Mouse (Mus musculus): ENCODE measurements around the gene Arpp21. TPM values are rescaled to one million over a fixed set of nuclear protein-coding genes. Genes with fewer than 3 reads are reported as not detected.

The Arpp21 gene
- polyA plus RNA-seq, 2 experiments, result 23.6 to 28.3 TPM

DNA sequence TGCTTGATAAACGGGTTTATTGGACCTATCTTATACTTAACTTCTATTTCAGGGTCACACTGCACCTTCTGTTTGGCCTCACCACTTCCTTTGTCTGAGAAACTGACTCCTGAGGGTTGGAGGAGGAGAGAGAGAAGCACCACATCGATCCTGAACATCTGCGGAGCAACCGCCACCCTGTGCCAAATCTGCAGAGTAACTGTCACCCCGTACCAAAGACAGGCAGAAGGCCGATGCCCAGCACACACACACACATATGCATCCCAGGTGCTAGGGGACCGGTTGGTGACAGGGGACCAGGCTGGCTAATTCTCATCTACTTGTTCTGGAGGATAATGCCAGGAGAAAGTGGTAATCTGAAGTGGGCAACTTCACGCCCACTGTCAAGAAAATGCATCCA is 16.4 kb downstream of the Arpp21 start:
- Histone ChIP-seq H3K4me3 (replicated peaks; ENCODE audit: low read length) (no peak overlapping the region), H3K9me3 (ENCODE audit: control insufficient read depth, low read length) (no peaks in the 10 kb centered on the region), H3K4me1 (ENCODE audit: control insufficient read depth, insufficient read depth, low read length) (peaks cover 12% of the 10 kb centered on the region), H3K36me3 (ENCODE audit: control insufficient read depth, insufficient read depth, low read length) (no peaks in the 10 kb centered on the region), H3K27ac (replicated peaks; ENCODE audit: low read depth, low read length) (no peak overlapping the region), H3K9ac (ENCODE audit: low read depth, low read length, severe bottlenecking) (no peak overlapping the region), H3K27me3 (ENCODE audit: control insufficient read depth, insufficient read depth, low read length) (no peaks in the 10 kb centered on the region; the same call in 1 of the 2 replicates), H3K4me2 (replicated peaks; ENCODE audit: low read depth, low read length, severe bottlenecking) (no peak overlapping the region)
- 87% methylated on average over 8 of the region's 8 CpGs for WGBS
- TF ChIP-seq POLR2A (IDR thresholded peaks at IDR 0.05; ENCODE audit: borderline replicate concordance, extremely low read depth, insufficient read depth, insufficient read length), result no peak
- no peak for DNase-seq (ENCODE audit: low spot score)
- ATAC-seq (ENCODE audit: low FRiP score, low read depth), result no peak

DNA sequence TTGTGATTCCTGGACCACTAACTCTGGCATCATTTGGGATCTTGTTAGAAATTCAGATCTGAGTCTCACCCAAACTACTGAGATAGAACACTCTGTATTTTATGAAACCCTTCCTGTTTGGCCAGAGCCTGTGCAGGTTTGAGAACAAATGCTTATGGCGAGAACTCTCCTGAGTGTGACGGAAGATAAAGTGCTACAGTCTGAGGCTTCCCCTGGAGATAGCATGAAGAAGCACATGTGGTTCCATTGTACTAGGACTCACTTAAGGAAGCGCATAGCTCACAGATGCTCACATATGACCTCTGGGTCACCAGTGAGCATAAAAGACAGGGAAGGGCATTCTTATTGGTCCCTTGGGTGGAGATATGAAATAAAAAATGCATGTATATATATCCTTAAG is 17.5 kb downstream of the Arpp21 start:
- no peaks in the 10 kb centered on the region for H3K9me3 ChIP-seq (ENCODE audit: control insufficient read depth, low read length)
- H3K36me3 ChIP-seq (ENCODE audit: control insufficient read depth, insufficient read depth, low read length), result no peaks in the 10 kb centered on the region
- no peak for DNase-seq (ENCODE audit: low spot score)
- H3K27ac ChIP-seq (replicated peaks; ENCODE audit: low read depth, low read length), result no peak overlapping the region
- peaks cover 6% of the 10 kb centered on the region; the same call in 1 of the 2 replicates for H3K27me3 ChIP-seq (ENCODE audit: control insufficient read depth, insufficient read depth, low read length)
- H3K4me2 ChIP-seq (replicated peaks; ENCODE audit: low read depth, low read length, severe bottlenecking), result no peak overlapping the region
- WGBS, result 85% methylated on average over 3 of the region's 3 CpGs
- ATAC-seq (ENCODE audit: low FRiP score, low read depth), result no peak
- peaks cover 12% of the 10 kb centered on the region for H3K4me1 ChIP-seq (ENCODE audit: control insufficient read depth, insufficient read depth, low read length)
- H3K9ac ChIP-seq (ENCODE audit: low read depth, low read length, severe bottlenecking), result no peak overlapping the region
- H3K4me3 ChIP-seq (replicated peaks; ENCODE audit: low read length), result no peak overlapping the region
- TF ChIP-seq POLR2A (IDR thresholded peaks at IDR 0.05; ENCODE audit: borderline replicate concordance, extremely low read depth, insufficient read depth, insufficient read length), result no peak

DNA sequence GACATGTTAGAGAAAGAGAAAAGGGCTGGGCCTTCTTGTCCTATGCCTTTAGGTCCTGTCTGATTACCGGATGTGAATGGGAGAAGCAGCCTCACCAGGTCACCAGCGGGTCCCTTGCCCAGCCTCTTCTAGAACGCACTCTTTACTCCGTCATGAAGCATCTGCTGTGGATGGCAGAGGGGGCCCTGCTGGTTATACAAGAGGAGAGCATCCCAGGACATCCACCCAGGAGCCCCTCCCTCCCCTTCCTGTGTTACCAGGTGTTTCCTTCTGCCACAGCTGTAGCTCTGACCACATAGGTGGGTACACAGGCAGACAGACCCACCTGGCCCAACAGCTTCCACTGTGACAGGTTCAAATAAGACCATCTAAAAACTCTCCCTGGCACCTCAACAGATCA is 18.6 kb downstream of the Arpp21 start:
- WGBS, result 70% methylated on average over 4 of the region's 4 CpGs
- Histone ChIP-seq H3K36me3 (ENCODE audit: control insufficient read depth, insufficient read depth, low read length) (no peaks in the 10 kb centered on the region), H3K4me1 (ENCODE audit: control insufficient read depth, insufficient read depth, low read length) (peaks cover 12% of the 10 kb centered on the region), H3K9me3 (ENCODE audit: control insufficient read depth, low read length) (no peaks in the 10 kb centered on the region), H3K4me3 (replicated peaks; ENCODE audit: low read length) (no peak overlapping the region), H3K9ac (ENCODE audit: low read depth, low read length, severe bottlenecking) (no peak overlapping the region), H3K4me2 (replicated peaks; ENCODE audit: low read depth, low read length, severe bottlenecking) (no peak overlapping the region), H3K27ac (replicated peaks; ENCODE audit: low read depth, low read length) (no peak overlapping the region), H3K27me3 (ENCODE audit: control insufficient read depth, insufficient read depth, low read length) (peaks cover 6% of the 10 kb centered on the region; the same call in 1 of the 2 replicates)
- ATAC-seq (ENCODE audit: low FRiP score, low read depth) (no peak), DNase-seq (ENCODE audit: low spot score) (no peak)
- TF ChIP-seq POLR2A (IDR thresholded peaks at IDR 0.05; ENCODE audit: borderline replicate concordance, extremely low read depth, insufficient read depth, insufficient read length), result no peak

DNA sequence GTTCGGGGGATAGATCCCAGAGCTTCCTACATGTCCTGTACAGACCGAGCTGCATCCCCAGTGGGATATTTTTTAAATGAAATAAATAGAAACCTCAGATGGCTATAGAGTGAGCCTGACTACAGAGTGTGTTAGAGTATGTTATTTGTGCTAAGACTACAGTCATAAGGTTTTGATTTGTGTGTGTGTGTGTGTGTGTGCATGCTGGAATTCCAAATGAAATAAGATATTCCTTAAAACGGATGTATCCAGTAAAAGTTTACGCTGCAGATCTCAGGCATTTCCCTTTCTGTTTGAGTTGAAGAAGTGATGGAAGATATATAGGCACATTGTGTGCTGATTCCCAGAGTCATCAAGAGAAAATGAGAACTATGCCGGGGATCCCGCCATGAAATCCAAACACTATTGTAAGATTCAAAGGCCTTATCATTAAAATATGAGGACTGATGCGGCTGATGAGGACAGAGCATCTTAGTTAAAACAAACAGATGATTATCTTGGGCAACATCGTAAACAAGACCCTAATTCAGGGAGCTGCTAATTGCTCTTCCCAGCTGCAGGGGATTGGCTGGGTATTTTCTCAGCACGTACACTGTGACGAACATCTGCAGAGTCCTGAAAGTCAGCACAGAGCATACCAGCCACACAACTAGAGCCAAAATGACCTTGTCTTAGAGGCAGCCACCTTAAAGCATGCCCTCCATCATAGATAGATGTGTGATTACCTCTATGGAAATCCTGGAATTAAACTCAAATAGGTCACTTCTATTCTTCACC is 20.5 kb downstream of the Arpp21 start:
- DNase-seq (ENCODE audit: low spot score) (peak; percentile 36), ATAC-seq (ENCODE audit: low FRiP score, low read depth) (peak; percentile 54; the same call in 1 of the 2 replicates)
- H3K27ac ChIP-seq (replicated peaks; ENCODE audit: low read depth, low read length), result no peak overlapping the region
- no peaks in the 10 kb centered on the region for H3K9me3 ChIP-seq (ENCODE audit: control insufficient read depth, low read length)
- H3K9ac ChIP-seq (ENCODE audit: low read depth, low read length, severe bottlenecking), result no peak overlapping the region
- no peak overlapping the region for H3K4me3 ChIP-seq (replicated peaks; ENCODE audit: low read length)
- H3K4me1 ChIP-seq (ENCODE audit: control insufficient read depth, insufficient read depth, low read length), result peaks cover 12% of the 10 kb centered on the region
- WGBS, result 20% methylated on average over 10 of the region's 10 CpGs
- no peaks in the 10 kb centered on the region for H3K36me3 ChIP-seq (ENCODE audit: control insufficient read depth, insufficient read depth, low read length)
- TF ChIP-seq POLR2A (IDR thresholded peaks at IDR 0.05; ENCODE audit: borderline replicate concordance, extremely low read depth, insufficient read depth, insufficient read length), result no peak
- peaks cover 6% of the 10 kb centered on the region; the same call in 1 of the 2 replicates for H3K27me3 ChIP-seq (ENCODE audit: control insufficient read depth, insufficient read depth, low read length)
- no peak overlapping the region for H3K4me2 ChIP-seq (replicated peaks; ENCODE audit: low read depth, low read length, severe bottlenecking)

DNA sequence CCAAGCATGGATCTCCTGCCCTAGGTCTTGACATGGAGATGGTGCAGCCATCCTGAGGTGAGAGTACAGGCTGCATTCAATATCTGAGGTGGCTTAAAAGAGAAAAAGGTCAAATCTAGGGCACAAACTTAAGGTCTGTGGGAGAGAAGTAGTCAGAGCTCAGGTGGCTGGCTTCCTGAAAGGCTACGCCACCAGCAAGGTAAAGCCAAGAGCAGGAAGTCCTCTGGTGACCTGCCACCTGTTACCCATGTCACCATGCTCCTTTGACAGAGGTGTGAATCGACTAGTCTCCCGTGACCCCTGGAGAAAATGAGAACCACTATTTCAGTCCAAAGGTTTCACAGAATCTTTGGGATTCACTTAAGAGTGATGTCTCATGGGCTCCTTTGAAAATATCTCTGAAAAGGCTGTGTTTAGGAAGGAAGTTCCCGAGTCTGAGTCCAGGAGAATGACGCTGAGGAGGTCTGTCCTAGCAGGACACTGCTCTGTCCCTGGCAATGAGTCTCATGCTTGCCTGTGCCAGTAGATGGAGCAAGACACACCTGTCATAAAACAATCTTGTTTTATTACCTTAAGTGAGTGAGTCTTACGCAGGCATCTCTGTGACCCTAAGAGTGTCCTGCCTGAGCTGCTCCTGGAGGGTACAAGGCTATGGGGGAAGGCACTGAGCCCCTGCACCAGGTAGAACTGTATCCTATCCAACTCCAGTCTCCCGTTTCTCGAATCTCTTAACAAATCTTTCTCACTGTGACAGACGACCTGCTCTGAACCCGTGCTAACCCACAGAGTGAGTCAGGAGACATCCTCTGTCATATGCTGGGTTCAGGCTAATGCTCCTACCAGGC is 22.1 kb downstream of the Arpp21 start:
- TF ChIP-seq POLR2A (IDR thresholded peaks at IDR 0.05; ENCODE audit: borderline replicate concordance, extremely low read depth, insufficient read depth, insufficient read length), result no peak
- Histone ChIP-seq H3K4me3 (replicated peaks; ENCODE audit: low read length) (no peak overlapping the region), H3K9ac (ENCODE audit: low read depth, low read length, severe bottlenecking) (no peak overlapping the region), H3K27ac (replicated peaks; ENCODE audit: low read depth, low read length) (no peak overlapping the region), H3K9me3 (ENCODE audit: control insufficient read depth, low read length) (no peaks in the 10 kb centered on the region), H3K27me3 (ENCODE audit: control insufficient read depth, insufficient read depth, low read length) (peaks cover 6% of the 10 kb centered on the region; the same call in 1 of the 2 replicates), H3K36me3 (ENCODE audit: control insufficient read depth, insufficient read depth, low read length) (no peaks in the 10 kb centered on the region), H3K4me2 (replicated peaks; ENCODE audit: low read depth, low read length, severe bottlenecking) (no peak overlapping the region), H3K4me1 (ENCODE audit: control insufficient read depth, insufficient read depth, low read length) (peaks cover 12% of the 10 kb centered on the region)
- DNase-seq (ENCODE audit: low spot score) (no peak), ATAC-seq (ENCODE audit: low FRiP score, low read depth) (no peak)
- WGBS, result 40% methylated on average over 10 of the region's 10 CpGs
